Mouse (Mus musculus) urinary bladder, postnatal 36 days (tissue): Measurements from ENCODE around the gene Rcan2.
A peak's percentile ranks its signal among the peaks of the same experiment; 100 is the strongest.

Experiments used
- DNase-seq, 2 experiments: peaks; one replicate each; pipeline ENCODE4 v3.0.0; 2022; ENCODE audit warnings: low spot score in 2 of 2, mixed read lengths in 1 of 2

The Rcan2 gene

GRCm38 (mm10) chr17:44076051-44076680 lies 275.0 kb downstream of the Rcan2 start:
- peak in 1 of 2 experiments; percentile 25 for DNase-seq

GRCm38 (mm10) chr17:44077146-44077842 lies 276.1 kb downstream of the Rcan2 start:
- DNase-seq: peak in 1 of 2 experiments; percentile 23

GRCm38 (mm10) chr17:44077843-44078160 lies 276.7 kb downstream of the Rcan2 start:
- DNase-seq: no peak

GRCm38 (mm10) chr17:44078631-44079350 lies 277.6 kb downstream of the Rcan2 start, which contains the start of gene Enpp5:
TSS of gene Enpp5 (plus strand) at chr17:44078813.
- peak; percentile 82 to 88 for DNase-seq

- DNase-seq: no peak
Measured at GRCm38 (mm10) chr17:44083156-44083555, 282.0 kb downstream of the Rcan2 start.

GRCm38 (mm10) chr17:44088226-44088625 lies 287.1 kb downstream of the Rcan2 start:
- DNase-seq: no peak
